Mouse (Mus musculus): Measurements from ENCODE around the gene Oaz2. TPM values are rescaled to one million over a fixed set of nuclear protein-coding genes. Genes with fewer than 3 reads are reported as not detected.

Oaz2 gene
- total RNA-seq (2021), result 100 to 1,000 TPM; 217 to 221 TPM
- long read RNA-seq, experiment 1, partial matches to known transcripts, result 40 of 359 reads
- long read RNA-seq, experiment 1, other reads (novel, unspliced or antisense), result 319 of 359 reads
- long read RNA-seq, experiment 2, partial matches to known transcripts, result 29 of 443 reads
- long read RNA-seq, experiment 2, other reads (novel, unspliced or antisense), result 414 of 443 reads

GRCm38 (mm10) chr9:65667701-65668100, at the start of gene Oaz2:
Oaz2 (plus strand) TSS chr9:65668001.
- DNase-seq, result no peak
- intact Hi-C loops (cut with DNase I), result no loop called here

- DNase-seq, result no peak
- intact Hi-C loops (cut with DNase I), result no loop called here
Observed at GRCm38 (mm10) chr9:65619311-65619710, 48.5 kb upstream of the Oaz2 start.

GRCm38 (mm10) chr9:65621196-65621595, 46.6 kb upstream of the Oaz2 start:
- no peak for DNase-seq
- intact Hi-C loops (cut with DNase I), result no loop called here

GRCm38 (mm10) chr9:65621666-65622065, 46.1 kb upstream of the Oaz2 start:
- intact Hi-C loops (cut with DNase I), result no loop called here
- DNase-seq, result no peak

GRCm38 (mm10) chr9:65622826-65623225, 45.0 kb upstream of the Oaz2 start:
- intact Hi-C loops (cut with DNase I), result no loop called here
- DNase-seq, result no peak

GRCm38 (mm10) chr9:65624266-65624665, 43.5 kb upstream of the Oaz2 start:
- intact Hi-C loops (cut with DNase I), result no loop called here
- no peak for DNase-seq

GRCm38 (mm10) chr9:65629025-65629766, 38.6 kb upstream of the Oaz2 start, which contains the start of gene Rbpms2:
Rbpms2 (plus strand) TSS chr9:65629648.
- intact Hi-C loops (cut with DNase I), result no loop called here
- DNase-seq, result no peak

- DNase-seq, result peak; percentile 29 to 37
- intact Hi-C loops (cut with DNase I), result no loop called here
Observed at GRCm38 (mm10) chr9:65629767-65630630, 37.8 kb upstream of the Oaz2 start.

GRCm38 (mm10) chr9:65630631-65631353, 37.0 kb upstream of the Oaz2 start:
- peak in 1 of 2 experiments; percentile 20 for DNase-seq
- intact Hi-C loops (cut with DNase I), result no loop called here

- intact Hi-C loops (cut with DNase I), result no loop called here
- no peak for DNase-seq
Observed at GRCm38 (mm10) chr9:65631354-65632021, 36.3 kb upstream of the Oaz2 start.

- DNase-seq, result no peak
- intact Hi-C loops (cut with DNase I), result no loop called here
Observed at GRCm38 (mm10) chr9:65635766-65636165, 32.0 kb upstream of the Oaz2 start.

- intact Hi-C loops (cut with DNase I), result no loop called here
- no peak for DNase-seq
Observed at GRCm38 (mm10) chr9:65636926-65637325, 30.9 kb upstream of the Oaz2 start.

- intact Hi-C loops (cut with DNase I), result no loop called here
- no peak for DNase-seq
Observed at GRCm38 (mm10) chr9:65639065-65639464, 28.7 kb upstream of the Oaz2 start.

- intact Hi-C loops (cut with DNase I), result no loop called here
Observed at GRCm38 (mm10) chr9:65640838-65641410, 26.9 kb upstream of the Oaz2 start.

GRCm38 (mm10) chr9:65641446-65642052, 26.3 kb upstream of the Oaz2 start:
- intact Hi-C loops (cut with DNase I), result no loop called here
- no peak for DNase-seq

More at GRCm38 (mm10) chr9:65640838-65641410, 26.9 kb upstream of the Oaz2 start:
- no peak for DNase-seq

- intact Hi-C loops (cut with DNase I), result no loop called here
- no peak for DNase-seq
Observed at GRCm38 (mm10) chr9:65642546-65642945, 25.3 kb upstream of the Oaz2 start.

GRCm38 (mm10) chr9:65644960-65645359, 22.8 kb upstream of the Oaz2 start:
- intact Hi-C loops (cut with DNase I), result no loop called here
- no peak for DNase-seq

GRCm38 (mm10) chr9:65645984-65646383, 21.8 kb upstream of the Oaz2 start:
- intact Hi-C loops (cut with DNase I), result no loop called here
- DNase-seq, result no peak

- intact Hi-C loops (cut with DNase I), result no loop called here
- DNase-seq, result no peak
Observed at GRCm38 (mm10) chr9:65646782-65647181, 21.0 kb upstream of the Oaz2 start.

All from gastrocnemius, postnatal 36 days (tissue).